Mouse (Mus musculus): ENCODE measurements around the gene Ugt1a10.
"Not testable (repeated sequence)": the region's sequence is repeated elsewhere in the genome, so short reads cannot be mapped to it uniquely, and the experiment has no call there.

The Ugt1a10 gene

GRCm38 (mm10) chr1:88143966-88144675 is 88.9 kb downstream of the Ugt1a10 start:
- peak; percentile 72 for DNase-seq

GRCm38 (mm10) chr1:88145278-88145677 is 90.1 kb downstream of the Ugt1a10 start:
- peak; percentile 9 for DNase-seq

- peak; percentile 7 for DNase-seq
These were observed 94.9 kb downstream of the Ugt1a10 start for GRCm38 (mm10) chr1:88150133-88150532.

- no peak for DNase-seq
These were observed 103.2 kb downstream of the Ugt1a10 start for GRCm38 (mm10) chr1:88158430-88158829.

- no peak for DNase-seq
These were observed 110.5 kb downstream of the Ugt1a10 start, which contains the start of gene Ugt1a5 for GRCm38 (mm10) chr1:88165711-88166110. Gene Ugt1a5 (plus strand): TSS chr1:88166012.

GRCm38 (mm10) chr1:88172190-88172589 is 117.0 kb downstream of the Ugt1a10 start:
- DNase-seq, result not testable (repeated sequence)

GRCm38 (mm10) chr1:88179657-88180056 is 124.5 kb downstream of the Ugt1a10 start:
- no peak for DNase-seq

- DNase-seq, result no peak
These were observed 131.2 kb downstream of the Ugt1a10 start for GRCm38 (mm10) chr1:88186325-88186935.

GRCm38 (mm10) chr1:88192136-88192535 is 136.9 kb downstream of the Ugt1a10 start:
- DNase-seq, result no peak

- DNase-seq, result no peak
These were observed 140.5 kb downstream of the Ugt1a10 start for GRCm38 (mm10) chr1:88195687-88196086.

GRCm38 (mm10) chr1:88197443-88197842 is 142.3 kb downstream of the Ugt1a10 start:
- DNase-seq, result no peak

GRCm38 (mm10) chr1:88199996-88200395 is 144.8 kb downstream of the Ugt1a10 start:
- DNase-seq, result no peak

GRCm38 (mm10) chr1:88200456-88200855 is 145.3 kb downstream of the Ugt1a10 start, which contains the start of gene Ugt1a2:
Gene Ugt1a2 (plus strand): TSS chr1:88200601.
- no peak for DNase-seq

- peak; percentile 92 for DNase-seq
These were observed 150.2 kb downstream of the Ugt1a10 start, which contains the start of gene Dnajb3 for GRCm38 (mm10) chr1:88205294-88205922. Gene Dnajb3 (minus strand): TSS chr1:88205782.

- peak; percentile 71 for DNase-seq
These were observed 151.8 kb downstream of the Ugt1a10 start for GRCm38 (mm10) chr1:88206843-88207479.

- peak; percentile 14 for DNase-seq
These were observed 156.6 kb downstream of the Ugt1a10 start, which contains the start of gene Ugt1a1 for GRCm38 (mm10) chr1:88211812-88212211. Gene Ugt1a1 (plus strand): TSS chr1:88211959.

- DNase-seq, result no peak
These were observed 157.3 kb downstream of the Ugt1a10 start for GRCm38 (mm10) chr1:88212341-88213045.

- no peak for DNase-seq
These were observed 157.9 kb downstream of the Ugt1a10 start for GRCm38 (mm10) chr1:88213061-88213460.

- peak; percentile 14 for DNase-seq
These were observed 158.7 kb downstream of the Ugt1a10 start for GRCm38 (mm10) chr1:88213766-88214461.

GRCm38 (mm10) chr1:88214462-88214952 is 159.3 kb downstream of the Ugt1a10 start:
- DNase-seq, result no peak

Data from liver (tissue).